Mouse (Mus musculus) ES-E14 (cell line): ENCODE measurements at regions not wholly inside any gene's neighbourhood (a gene's known extent, or its start where the extent isn't known, plus 50 kb on each side); places are given as distances from the start of the nearest gene placed in this dataset.

ENCODE experiments used
- DNase-seq: peaks from one replicate; pipeline ENCODE4 v3.0.0-alpha.2; 2013; ENCODE audit warnings: low read depth, low spot score
- H3K27ac ChIP-seq: 2 replicates; pipeline ENCODE4 v1.5.1; 2012; ENCODE audit warnings: low read depth, mild to moderate bottlenecking, low read length, moderate library complexity, mixed read lengths; ENCODE audit not compliant: poor library complexity, insufficient read depth, severe bottlenecking
- H3K36me3 ChIP-seq: 2 replicates; pipeline ENCODE4 v1.6.1; 2012; ENCODE audit warnings: mild to moderate bottlenecking, low read length, moderate library complexity, mixed read lengths; ENCODE audit not compliant: control insufficient read depth, poor library complexity, insufficient read depth, severe bottlenecking
- H3K4me1 ChIP-seq, 2 experiments: fragments of 150-350 bp in 1 of 2; sonication (generic) in 1 of 2; 2 replicates each; pipeline ENCODE4 v1.6.1; 2012; ENCODE audit warnings: low read length in 2 of 2, mild to moderate bottlenecking in 1 of 2, mixed read lengths in 1 of 2; ENCODE audit not compliant: control insufficient read depth in 2 of 2, insufficient read depth in 2 of 2, poor library complexity in 1 of 2
- H3K4me3 ChIP-seq, 2 experiments: fragments of 150-350 bp in 1 of 2; sonication (generic) in 1 of 2; 2 replicates each; pipeline ENCODE4 v1.5.1; 2012; ENCODE audit warnings: low read length in 2 of 2, low read depth in 1 of 2, mild to moderate bottlenecking in 1 of 2, mixed read lengths in 1 of 2; ENCODE audit not compliant: insufficient read depth in 1 of 2, poor library complexity in 1 of 2, severe bottlenecking in 1 of 2
- H3K9ac ChIP-seq: 2 replicates; pipeline ENCODE4 v1.6.1; 2012; ENCODE audit warnings: low read depth, mild to moderate bottlenecking, low read length, mixed read lengths; ENCODE audit not compliant: poor library complexity, insufficient read depth, severe bottlenecking
- H3K9me3 ChIP-seq: fragments of 150-350 bp; sonication (generic); 2 replicates; pipeline ENCODE4 v1.6.1; 2012; ENCODE audit warnings: low read depth, mild to moderate bottlenecking, low read length; ENCODE audit not compliant: control insufficient read depth, insufficient read depth
- CHD2 ChIP-seq: IDR thresholded peaks from 2 replicates; pipeline ENCODE4 v1.6.1; 2014; ENCODE audit warnings: mild to moderate bottlenecking, low read depth, low read length, inconsistent platforms
- HCFC1 ChIP-seq: IDR thresholded peaks from 2 replicates; pipeline ENCODE4 v1.6.1; 2012; ENCODE audit warnings: low read length, inconsistent platforms, borderline replicate concordance; ENCODE audit not compliant: insufficient read depth
- MAFK ChIP-seq: IDR thresholded peaks from 2 replicates; pipeline ENCODE4 v1.6.1; 2014; ENCODE audit warnings: mild to moderate bottlenecking, low read depth, low read length, inconsistent platforms; ENCODE audit not compliant: insufficient read depth
- ZC3H11A ChIP-seq: IDR thresholded peaks from 2 replicates; pipeline ENCODE4 v1.6.1; 2012; ENCODE audit warnings: low read depth, mild to moderate bottlenecking, inconsistent platforms, low read length, borderline replicate concordance
- ZNF384 ChIP-seq: IDR thresholded peaks from 2 replicates; pipeline ENCODE4 v1.6.1; 2012; ENCODE audit warnings: low read depth, low read length, inconsistent platforms
- in situ Hi-C, 2 experiments: fragments of 600-800 bp; cut with MboI; formaldehyde crosslinking; loops; one replicate each; pipeline ENCODE4 v1.15.1; 2025; ENCODE audit warnings: low sequenced_read_pairs in 2 of 2, inconsistent platforms in 1 of 2; ENCODE audit not compliant: unreplicated experiment in 2 of 2

- Histone ChIP-seq H3K4me3 (no peak overlapping the region), H3K27ac (no peak overlapping the region)
- in situ Hi-C loops = no loop called here
Measured at GRCm38 (mm10) chr11:52648176-52648839, 116.1 kb upstream of the Fstl4 start.

DNA sequence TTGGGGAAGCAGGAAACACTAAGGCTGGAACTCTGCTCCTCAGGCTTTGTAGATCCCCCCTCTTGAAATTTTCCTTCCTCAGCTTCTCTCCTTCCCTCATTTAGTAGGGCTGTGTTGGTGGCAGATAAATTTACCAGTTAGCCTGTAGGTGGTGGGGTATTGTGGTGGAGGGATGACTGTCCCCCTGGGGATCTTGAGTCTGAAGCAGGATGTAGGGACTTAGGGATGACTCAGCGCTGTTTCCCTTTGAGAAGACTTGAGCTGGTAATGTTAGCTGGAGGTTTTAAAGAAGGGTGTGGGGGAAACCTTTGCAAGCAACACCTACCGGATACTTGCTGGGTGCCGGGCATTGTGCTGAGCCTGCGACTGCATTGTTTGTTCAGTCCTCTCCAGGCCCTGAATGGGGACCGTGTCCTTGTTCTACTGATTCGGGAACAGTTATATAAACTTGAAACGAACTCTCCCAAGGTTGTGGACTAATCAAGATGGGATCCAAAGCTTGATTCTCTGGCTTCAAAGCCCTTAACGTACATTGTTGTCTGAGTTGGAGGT lies 115.5 kb upstream of the Fstl4 start:
- TF ChIP-seq HCFC1 (no peak), CHD2 (no peak), MAFK (no peak), ZNF384 (no peak), ZC3H11A (no peak)
- Histone ChIP-seq H3K27ac (no peak overlapping the region), H3K36me3 (no peaks in the 10 kb centered on the region), H3K4me1 (peaks cover 0 to 6% of the 10 kb centered on the region in 2 experiments; a peak in 1 of 4 replicates), H3K9ac (no peak overlapping the region), H3K4me3 (no peak overlapping the region), H3K9me3 (no peaks in the 10 kb centered on the region)
- DNase-seq = no peak
- in situ Hi-C loops = no loop called here

More at GRCm38 (mm10) chr11:52648176-52648839, 116.1 kb upstream of the Fstl4 start:
- peaks cover 0 to 6% of the 10 kb centered on the region in 2 experiments; a peak in 1 of 4 replicates for H3K4me1 ChIP-seq
- H3K9me3 ChIP-seq = no peaks in the 10 kb centered on the region
- TF ChIP-seq ZNF384 = no peak
- TF ChIP-seq HCFC1 = no peak
- TF ChIP-seq MAFK = no peak
- no peak for TF ChIP-seq CHD2
- TF ChIP-seq ZC3H11A = no peak
- DNase-seq = no peak
- no peaks in the 10 kb centered on the region for H3K36me3 ChIP-seq
- no peak overlapping the region for H3K9ac ChIP-seq

DNA sequence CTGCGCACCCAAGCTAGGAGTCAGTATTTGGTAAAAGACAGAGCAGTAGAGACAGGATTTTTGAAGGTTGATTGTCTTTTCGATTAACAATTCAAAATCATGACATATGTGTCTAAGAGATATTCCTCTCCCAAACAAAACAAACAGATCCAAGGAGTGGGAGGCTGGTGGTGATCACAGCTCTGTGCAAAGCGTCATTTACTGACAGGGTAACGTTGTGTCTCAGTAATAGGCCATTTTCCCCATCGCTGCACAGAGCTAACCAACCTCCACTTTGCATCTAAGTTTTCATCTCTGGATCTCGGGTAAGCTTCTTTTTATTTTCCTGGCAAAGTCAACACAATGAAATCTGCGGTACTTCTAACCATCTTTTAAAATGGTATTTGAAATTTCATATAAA lies 109.8 kb upstream of the Fstl4 start:
- Histone ChIP-seq H3K4me1 (no peaks in the 10 kb centered on the region), H3K9ac (no peak overlapping the region), H3K36me3 (no peaks in the 10 kb centered on the region), H3K27ac (no peak overlapping the region), H3K4me3 (no peak overlapping the region), H3K9me3 (no peaks in the 10 kb centered on the region)
- no peak for DNase-seq
- in situ Hi-C loops = no loop called here
- no peak for TF ChIP-seq HCFC1
- TF ChIP-seq CHD2 = no peak
- no peak for TF ChIP-seq ZNF384
- no peak for TF ChIP-seq ZC3H11A
- no peak for TF ChIP-seq MAFK

- H3K9me3 ChIP-seq = no peaks in the 10 kb centered on the region
- TF ChIP-seq HCFC1 (no peak), ZNF384 (no peak), MAFK (no peak), CHD2 (no peak), ZC3H11A (no peak)
- no peak for DNase-seq
- H3K4me3 ChIP-seq = no peak overlapping the region
- no peaks in the 10 kb centered on the region for H3K4me1 ChIP-seq
- H3K36me3 ChIP-seq = no peaks in the 10 kb centered on the region
- H3K27ac ChIP-seq = no peak overlapping the region
- no peak overlapping the region for H3K9ac ChIP-seq
- in situ Hi-C loops = no loop called here
Measured at GRCm38 (mm10) chr11:52655720-52656474, 108.5 kb upstream of the Fstl4 start.
